Mouse (Mus musculus) CH12.LX (cell line): ENCODE results near the gene Bhmt2.

Experiments
- CHD2 ChIP-seq: IDR thresholded peaks from 2 replicates; pipeline ENCODE4 v1.6.1; 2011; ENCODE audit warnings: low read length, improper control_type of control experiment
- CTCF ChIP-seq, 2 experiments: IDR thresholded peaks in 1 of 2; conservative IDR thresholded peaks in 1 of 2; 2 replicates each; pipeline ENCODE4 v1.5.1; 2011 to 2012; ENCODE audit warnings: low read depth in 2 of 2, low read length in 2 of 2, improper control_type of control experiment in 1 of 2, inconsistent platforms in 1 of 2, mild to moderate bottlenecking in 1 of 2, moderate library complexity in 1 of 2
- NRF1 ChIP-seq: IDR thresholded peaks from 2 replicates; pipeline ENCODE4 v1.6.1; 2014; ENCODE audit warnings: low read depth, mild to moderate bottlenecking, inconsistent platforms, low read length, improper control_type of control experiment, moderate library complexity
- POLR2A ChIP-seq: IDR thresholded peaks from 2 replicates; pipeline ENCODE4 v1.6.1; 2011; ENCODE audit warnings: low read depth, mild to moderate bottlenecking, improper control_type of control experiment, low read length
- POLR2AphosphoS2 ChIP-seq: IDR thresholded peaks from 2 replicates; pipeline ENCODE4 v1.6.1; 2011; ENCODE audit warnings: low read depth, low read length, improper control_type of control experiment
- ZKSCAN1 ChIP-seq: IDR thresholded peaks from 2 replicates; pipeline ENCODE4 v1.6.1; 2012; ENCODE audit warnings: low read depth, inconsistent platforms, low read length, improper control_type of control experiment, borderline replicate concordance

- TF ChIP-seq ZKSCAN1 (no peak), POLR2A (no peak), CHD2 (no peak), NRF1 (no peak), CTCF (conservative IDR thresholded peaks at IDR 0.05 in 1 of 2, IDR thresholded peaks at IDR 0.05 in 1 of 2; ENCODE audit: low read depth in 2 of 2, low read length in 2 of 2) (no peak), POLR2AphosphoS2 (no peak)
Measured at GRCm38 (mm10) chr13:93676864-93677263, 2.8 kb upstream of the Bhmt2 start.
